Mouse (Mus musculus): Measurements from ENCODE around the gene Gss. TPM values are rescaled to one million over a fixed set of nuclear protein-coding genes. Genes with fewer than 3 reads are reported as not detected.

Gss gene
- polyA plus RNA-seq, 1 experiment from 2014 or later: 24.2 TPM

- H3K9ac ChIP-seq: peak overlapping the region; percentile 33; the same call in 1 of the 2 replicates
- H3K4me1 ChIP-seq: peaks cover 34% of the 10 kb centered on the region
- H3K4me2 ChIP-seq: no peak overlapping the region
- H3K9me3 ChIP-seq: no peaks in the 10 kb centered on the region
- peaks cover 99% of the 10 kb centered on the region for H3K36me3 ChIP-seq
- ATAC-seq (ENCODE audit: extremely low read depth, insufficient number of reproducible peaks, low FRiP score, low TSS enrichment): no peak
- 29% methylated on average over 43 of the region's 43 CpGs for WGBS
- peaks cover 70% of the 10 kb centered on the region for H3K27me3 ChIP-seq (replicated peaks)
- H3K27ac ChIP-seq (replicated peaks): no peak overlapping the region; the same call in 1 of the 2 replicates
- H3K4me3 ChIP-seq: no peak overlapping the region
These were observed 38.2 kb upstream of the Gss start for GRCm38 (mm10) chr2:155630590-155631416.

DNA sequence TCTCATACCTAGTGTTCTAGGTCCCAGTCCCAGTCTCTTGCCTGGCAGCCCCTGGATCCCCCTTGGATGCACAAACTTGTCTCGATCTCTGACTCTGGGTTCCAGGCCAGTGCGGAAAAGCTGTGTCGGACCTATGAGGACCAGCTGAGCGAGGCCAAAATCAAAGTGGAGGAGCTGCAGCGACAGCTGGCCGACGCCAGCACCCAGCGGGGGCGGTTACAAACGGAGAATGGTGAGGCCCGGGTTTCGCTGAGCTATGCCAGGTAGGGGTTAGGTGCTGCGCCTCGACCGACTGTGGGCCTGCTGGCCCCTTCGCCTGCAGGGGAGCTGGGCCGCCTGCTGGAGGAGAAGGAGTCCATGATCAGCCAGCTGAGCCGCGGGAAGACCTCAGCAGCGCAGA lies 37.5 kb upstream of the Gss start:
- Histone ChIP-seq H3K9ac (no peak overlapping the region; the same call in 1 of the 2 replicates), H3K9me3 (no peaks in the 10 kb centered on the region), H3K4me2 (no peak overlapping the region), H3K4me3 (no peak overlapping the region), H3K36me3 (peaks cover 99% of the 10 kb centered on the region), H3K27ac (replicated peaks) (no peak overlapping the region), H3K27me3 (replicated peaks) (peaks cover 76% of the 10 kb centered on the region), H3K4me1 (peaks cover 34% of the 10 kb centered on the region)
- no peak for ATAC-seq (ENCODE audit: extremely low read depth, insufficient number of reproducible peaks, low FRiP score, low TSS enrichment)
- 52% methylated on average over 20 of the region's 20 CpGs for WGBS

- Histone ChIP-seq H3K4me3 (peak overlapping the region; percentile 31), H3K9ac (peak overlapping the region; percentile 53; the same call in 1 of the 2 replicates), H3K4me1 (peaks cover 34% of the 10 kb centered on the region), H3K4me2 (peak overlapping the region; percentile 61), H3K36me3 (peaks cover 99% of the 10 kb centered on the region), H3K27me3 (replicated peaks) (peaks cover 77% of the 10 kb centered on the region), H3K27ac (replicated peaks) (no peak overlapping the region), H3K9me3 (no peaks in the 10 kb centered on the region)
- WGBS: 13% methylated on average over 35 of the region's 35 CpGs
- ATAC-seq (ENCODE audit: extremely low read depth, insufficient number of reproducible peaks, low FRiP score, low TSS enrichment): no peak
These were observed 36.6 kb upstream of the Gss start for GRCm38 (mm10) chr2:155629231-155629661.

- WGBS: 82% methylated on average over 13 of the region's 13 CpGs
These were observed 35.9 kb upstream of the Gss start for GRCm38 (mm10) chr2:155628519-155628918.

GRCm38 (mm10) chr2:155628112-155628511 lies 35.5 kb upstream of the Gss start:
- H3K27me3 ChIP-seq (replicated peaks): peaks cover 82% of the 10 kb centered on the region

More at GRCm38 (mm10) chr2:155628519-155628918, 35.9 kb upstream of the Gss start:
- no peak for ATAC-seq (ENCODE audit: extremely low read depth, insufficient number of reproducible peaks, low FRiP score, low TSS enrichment)
- Histone ChIP-seq H3K9ac (peak overlapping the region; percentile 8; the same call in 1 of the 2 replicates), H3K36me3 (peaks cover 99% of the 10 kb centered on the region), H3K4me2 (no peak overlapping the region), H3K4me1 (peaks cover 34% of the 10 kb centered on the region), H3K4me3 (no peak overlapping the region), H3K9me3 (no peaks in the 10 kb centered on the region), H3K27ac (replicated peaks) (no peak overlapping the region), H3K27me3 (replicated peaks) (peaks cover 81% of the 10 kb centered on the region)

GRCm38 (mm10) chr2:155627030-155627738 lies 34.6 kb upstream of the Gss start:
- Histone ChIP-seq H3K9me3 (no peaks in the 10 kb centered on the region), H3K4me1 (peaks cover 29% of the 10 kb centered on the region), H3K36me3 (peaks cover 99% of the 10 kb centered on the region), H3K27ac (replicated peaks) (no peak overlapping the region), H3K4me3 (no peak overlapping the region), H3K9ac (no peak overlapping the region), H3K4me2 (no peak overlapping the region), H3K27me3 (replicated peaks) (peaks cover 81% of the 10 kb centered on the region)
- ATAC-seq (ENCODE audit: extremely low read depth, insufficient number of reproducible peaks, low FRiP score, low TSS enrichment): no peak
- WGBS: 52% methylated on average over 21 of the region's 21 CpGs

More at GRCm38 (mm10) chr2:155628112-155628511, 35.5 kb upstream of the Gss start:
- H3K4me3 ChIP-seq: no peak overlapping the region
- ATAC-seq (ENCODE audit: extremely low read depth, insufficient number of reproducible peaks, low FRiP score, low TSS enrichment): no peak
- WGBS: 85% methylated on average over 9 of the region's 9 CpGs
- H3K9ac ChIP-seq: no peak overlapping the region
- H3K4me1 ChIP-seq: peaks cover 33% of the 10 kb centered on the region
- peaks cover 99% of the 10 kb centered on the region for H3K36me3 ChIP-seq
- H3K4me2 ChIP-seq: no peak overlapping the region
- H3K9me3 ChIP-seq: no peaks in the 10 kb centered on the region
- no peak overlapping the region for H3K27ac ChIP-seq (replicated peaks)

- Histone ChIP-seq H3K9me3 (no peaks in the 10 kb centered on the region), H3K4me1 (peaks cover 28% of the 10 kb centered on the region), H3K27me3 (replicated peaks) (peaks cover 72% of the 10 kb centered on the region), H3K9ac (no peak overlapping the region), H3K27ac (replicated peaks) (no peak overlapping the region), H3K36me3 (peaks cover 99% of the 10 kb centered on the region), H3K4me2 (no peak overlapping the region), H3K4me3 (no peak overlapping the region)
- ATAC-seq (ENCODE audit: extremely low read depth, insufficient number of reproducible peaks, low FRiP score, low TSS enrichment): no peak
- WGBS: 60% methylated on average over 15 of the region's 15 CpGs
These were observed 33.7 kb upstream of the Gss start for GRCm38 (mm10) chr2:155626277-155626676.

GRCm38 (mm10) chr2:155624730-155625129 lies 32.1 kb upstream of the Gss start:
- Histone ChIP-seq H3K36me3 (peaks cover 98% of the 10 kb centered on the region), H3K27ac (replicated peaks) (no peak overlapping the region), H3K4me1 (peaks cover 12% of the 10 kb centered on the region), H3K4me2 (no peak overlapping the region), H3K4me3 (no peak overlapping the region), H3K27me3 (replicated peaks) (peaks cover 63% of the 10 kb centered on the region), H3K9ac (no peak overlapping the region), H3K9me3 (no peaks in the 10 kb centered on the region)
- no peak for ATAC-seq (ENCODE audit: extremely low read depth, insufficient number of reproducible peaks, low FRiP score, low TSS enrichment)
- 38% methylated on average over 10 of the region's 10 CpGs for WGBS

DNA sequence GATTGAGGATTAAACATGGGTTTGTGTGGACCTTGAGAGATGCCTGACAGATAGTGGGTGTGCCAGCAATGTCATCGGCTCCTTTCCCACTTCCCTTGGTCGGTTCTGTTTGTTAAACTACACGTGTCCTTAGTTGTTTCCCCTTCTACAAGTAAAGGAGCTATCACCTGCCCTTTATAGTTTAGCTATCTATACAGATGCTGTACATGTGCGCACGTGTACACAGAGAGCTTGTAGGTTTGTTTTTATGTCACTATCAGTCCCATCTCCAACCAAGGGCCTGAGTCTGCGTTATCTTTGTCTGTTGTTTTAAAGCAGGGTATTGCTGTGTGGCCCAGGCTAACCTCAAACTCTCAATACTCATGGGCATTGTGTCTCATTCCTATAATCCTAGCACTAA lies 31.4 kb upstream of the Gss start:
- no peak for ATAC-seq (ENCODE audit: extremely low read depth, insufficient number of reproducible peaks, low FRiP score, low TSS enrichment)
- Histone ChIP-seq H3K27ac (replicated peaks) (no peak overlapping the region), H3K27me3 (replicated peaks) (peaks cover 55% of the 10 kb centered on the region), H3K4me3 (no peak overlapping the region), H3K4me1 (peaks cover 8% of the 10 kb centered on the region), H3K9ac (no peak overlapping the region), H3K9me3 (no peaks in the 10 kb centered on the region), H3K36me3 (peaks cover 97% of the 10 kb centered on the region), H3K4me2 (no peak overlapping the region)
- WGBS: 76% methylated on average over 6 of the region's 6 CpGs

DNA sequence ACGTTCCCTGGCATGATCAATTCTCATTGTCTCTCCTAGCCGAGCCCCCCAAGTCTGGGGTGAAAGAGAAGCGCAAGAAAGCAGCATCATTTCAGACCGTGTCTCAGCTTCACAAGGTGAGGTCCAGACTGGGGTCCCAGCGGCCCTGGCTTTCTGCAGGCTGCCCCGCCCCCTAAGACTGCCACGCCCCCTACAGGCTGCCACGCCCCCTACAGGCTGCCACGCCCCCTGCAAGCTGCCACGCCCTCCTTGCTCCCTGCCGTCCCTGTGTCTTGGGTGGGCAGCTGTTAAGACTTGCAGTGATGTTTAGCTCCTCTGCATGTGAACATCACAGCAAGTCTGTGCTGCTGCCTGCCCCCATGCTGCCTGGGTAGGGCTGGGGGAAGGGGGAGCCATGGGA lies 30.0 kb upstream of the Gss start:
- Histone ChIP-seq H3K36me3 (peaks cover 97% of the 10 kb centered on the region), H3K27ac (replicated peaks) (no peak overlapping the region), H3K9ac (no peak overlapping the region), H3K27me3 (replicated peaks) (peaks cover 42% of the 10 kb centered on the region), H3K9me3 (no peaks in the 10 kb centered on the region), H3K4me3 (no peak overlapping the region), H3K4me2 (no peak overlapping the region), H3K4me1 (peaks cover 9% of the 10 kb centered on the region)
- no peak for ATAC-seq (ENCODE audit: extremely low read depth, insufficient number of reproducible peaks, low FRiP score, low TSS enrichment)
- WGBS: 25% methylated on average over 11 of the region's 11 CpGs

- Histone ChIP-seq H3K36me3 (peaks cover 96% of the 10 kb centered on the region), H3K4me3 (no peak overlapping the region), H3K27me3 (replicated peaks) (peaks cover 23% of the 10 kb centered on the region), H3K4me2 (no peak overlapping the region), H3K9me3 (no peaks in the 10 kb centered on the region), H3K9ac (peak overlapping the region; percentile 57; the same call in 1 of the 2 replicates), H3K4me1 (peaks cover 30% of the 10 kb centered on the region), H3K27ac (replicated peaks) (no peak overlapping the region)
- no peak for ATAC-seq (ENCODE audit: extremely low read depth, insufficient number of reproducible peaks, low FRiP score, low TSS enrichment)
- 17% methylated on average over 8 of the region's 8 CpGs for whole genome bisulfite sequencing
These were observed 27.2 kb upstream of the Gss start for GRCm38 (mm10) chr2:155619817-155620216.

All from heart, embryonic 13.5 days (tissue).